Mouse (Mus musculus) gastrocnemius, adult 2 months (tissue): ENCODE results near the gene Zfp661. TPM values are rescaled to one million over a fixed set of nuclear protein-coding genes. Genes with fewer than 3 reads are reported as not detected.
A peak's percentile ranks its signal among the peaks of the same experiment; 100 is the strongest.

ENCODE experiments used
- DNase-seq: peaks from one replicate; pipeline ENCODE4 v3.0.0; 2022
- H3K27ac ChIP-seq: fragments of 200-600 bp; 2 replicates; pipeline ENCODE4 v1.8.1; 2022; ENCODE audit warnings: mild to moderate bottlenecking
- H3K4me3 ChIP-seq: fragments of 200-600 bp; 2 replicates; pipeline ENCODE4 v1.8.1; 2022; ENCODE audit warnings: mild to moderate bottlenecking, moderate library complexity
- CTCF ChIP-seq: fragments of 200-600 bp; IDR thresholded peaks from 2 replicates; pipeline ENCODE4 v1.8.1; 2022; ENCODE audit warnings: antibody characterized with exemption, mild to moderate bottlenecking, moderate library complexity
- intact Hi-C: fragments of 180-260 bp; cut with DNase I; formaldehyde crosslinking; loops from one replicate; pipeline ENCODE4 v1.15.1; 2025
- long read RNA-seq, 2 experiments: library from polyadenylated mRNA; stranded (forward); transcript quantifications; one replicate each; pipeline ENCODE4 v2.0.0; 2021
- total RNA-seq, 2 experiments: library from RNA; stranded (reverse); gene quantifications; 2 replicates each; pipeline ENCODE4 v1.2.3; 2021

The Zfp661 gene
- 1 to 10 TPM; 2.4 to 2.6 TPM for total RNA-seq
- long read RNA-seq, experiment 1, partial matches to known transcripts: 1 of 4 reads
- long read RNA-seq, experiment 1, other reads (novel, unspliced or antisense): 1 of 4 reads
- long read RNA-seq, experiment 2, partial matches to known transcripts: 0 of 4 reads
- long read RNA-seq, experiment 2, other reads (novel, unspliced or antisense): 2 of 4 reads

DNA sequence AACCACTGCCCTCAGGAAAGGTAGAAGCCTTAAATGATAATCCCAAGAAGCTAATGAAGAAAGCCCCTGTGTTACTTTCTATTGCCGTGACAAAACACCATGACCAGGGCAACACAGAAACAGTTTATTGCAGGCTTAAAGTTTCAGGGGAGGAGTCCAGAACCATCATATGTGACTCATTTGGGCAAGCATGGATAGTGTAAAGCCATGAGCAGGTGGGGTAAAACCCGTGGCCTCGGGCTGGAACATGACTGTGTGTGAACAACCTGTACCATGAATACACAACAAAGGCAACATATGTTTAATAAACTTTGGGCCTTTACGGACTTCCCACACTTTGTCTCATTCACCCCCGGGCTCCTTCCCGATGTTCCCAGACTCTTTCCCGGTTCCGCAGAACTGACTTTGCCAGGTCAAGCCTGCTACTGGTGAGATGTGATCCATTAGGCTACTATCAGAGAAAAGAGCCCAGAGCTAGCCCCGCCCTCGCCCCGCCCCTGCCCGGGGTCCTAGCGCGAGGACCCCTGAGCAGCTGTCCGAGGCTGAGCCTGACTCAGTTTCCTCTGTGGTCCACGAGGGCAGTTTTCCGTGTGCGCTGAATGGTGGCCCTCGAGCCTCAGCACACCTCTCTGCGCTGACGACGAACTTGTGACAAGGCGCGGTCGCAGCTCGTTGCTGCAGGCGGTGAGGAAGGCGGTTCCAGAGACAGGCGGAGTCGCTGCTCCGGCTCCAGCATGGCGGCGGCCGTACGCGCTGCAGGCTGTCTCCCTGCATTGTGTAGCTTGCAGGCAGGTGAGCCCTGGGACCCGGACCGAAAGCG lies at the start of gene Zfp661, which contains the start of gene Mrps5:
TSS of gene Zfp661 (minus strand) at position 401 of the 820 bp plus-strand sequence.
TSS of gene Mrps5 (plus strand) at position 529 of the 820 bp plus-strand sequence.
- H3K27ac ChIP-seq: peak within 1 kb of the TSS; percentile 95
- intact Hi-C loops: no loop called here
- DNase-seq: peak; percentile 89
- H3K4me3 ChIP-seq: peak within 1 kb of the TSS; percentile 99
- TF ChIP-seq CTCF: no peak

DNA sequence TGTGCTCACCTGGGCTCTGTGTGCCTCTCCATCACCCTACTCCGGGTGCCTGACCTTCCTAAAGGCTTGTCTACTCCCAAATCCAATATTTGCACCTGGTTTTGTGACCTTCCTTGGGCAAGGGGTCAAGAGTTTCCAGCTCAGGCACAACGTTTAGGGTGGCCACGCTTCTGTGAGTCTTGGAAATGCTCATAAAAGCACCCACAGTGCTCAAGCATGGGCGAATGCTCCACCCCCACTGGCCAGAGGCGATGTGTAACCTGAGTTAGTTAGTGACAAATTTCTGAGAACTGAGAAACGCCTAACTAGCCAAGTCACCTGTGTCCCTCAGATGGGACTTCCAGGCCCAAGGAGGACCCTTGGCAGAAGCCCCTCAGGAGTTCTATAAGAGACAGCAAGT lies 48.7 kb upstream of the Zfp661 start:
- no peak for DNase-seq
- intact Hi-C loops: no loop called here
- Histone ChIP-seq H3K27ac (no peak overlapping the region), H3K4me3 (no peak overlapping the region)
- no peak for TF ChIP-seq CTCF

- intact Hi-C loops: no loop called here
- TF ChIP-seq CTCF: no peak
- DNase-seq: no peak
- Histone ChIP-seq H3K27ac (no peak overlapping the region), H3K4me3 (no peak overlapping the region)
These were observed 45.7 kb upstream of the Zfp661 start for GRCm38 (mm10) chr2:127632601-127633000.

GRCm38 (mm10) chr2:127627990-127628570 lies 41.2 kb upstream of the Zfp661 start:
- no peak for TF ChIP-seq CTCF
- intact Hi-C loops: no loop called here
- no peak for DNase-seq
- H3K4me3 ChIP-seq: no peak overlapping the region
- no peak overlapping the region for H3K27ac ChIP-seq

DNA sequence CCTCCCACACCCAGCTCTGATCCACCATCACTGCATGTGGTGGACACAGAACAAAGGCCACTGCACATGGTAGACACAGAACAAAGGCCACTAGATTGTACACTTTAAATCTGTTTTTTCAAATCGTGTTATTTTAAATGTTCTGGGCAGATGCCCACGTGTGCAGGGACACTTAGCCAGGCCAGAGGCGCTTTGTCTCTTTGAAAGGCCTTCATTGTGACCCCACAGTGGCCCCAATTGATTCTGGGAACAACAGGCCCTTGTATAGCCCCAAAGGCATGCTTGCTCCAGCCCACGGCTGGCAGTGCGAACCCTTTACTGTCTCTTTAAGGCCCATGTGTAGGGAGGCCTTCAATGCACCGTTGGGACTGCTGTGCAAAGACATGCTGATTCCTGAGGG lies 40.5 kb upstream of the Zfp661 start:
- intact Hi-C loops: no loop called here
- Histone ChIP-seq H3K27ac (no peak overlapping the region), H3K4me3 (no peak overlapping the region)
- DNase-seq: no peak
- TF ChIP-seq CTCF: no peak

GRCm38 (mm10) chr2:127625659-127626058 lies 38.8 kb upstream of the Zfp661 start:
- no peak for TF ChIP-seq CTCF
- no peak for DNase-seq
- intact Hi-C loops: no loop called here
- Histone ChIP-seq H3K4me3 (no peak overlapping the region), H3K27ac (no peak overlapping the region)

- Histone ChIP-seq H3K27ac (no peak overlapping the region), H3K4me3 (no peak overlapping the region)
- DNase-seq: no peak
- TF ChIP-seq CTCF: no peak
- intact Hi-C loops: no loop called here
These were observed 37.9 kb upstream of the Zfp661 start for GRCm38 (mm10) chr2:127624786-127625185.

GRCm38 (mm10) chr2:127622065-127622464 lies 35.2 kb upstream of the Zfp661 start:
- no peak for TF ChIP-seq CTCF
- Histone ChIP-seq H3K4me3 (no peak overlapping the region), H3K27ac (no peak overlapping the region)
- intact Hi-C loops: no loop called here
- DNase-seq: no peak

- H3K27ac ChIP-seq: no peak overlapping the region
- no peak overlapping the region for H3K4me3 ChIP-seq
- TF ChIP-seq CTCF: no peak
- intact Hi-C loops: no loop called here
- no peak for DNase-seq
These were observed 32.4 kb upstream of the Zfp661 start for GRCm38 (mm10) chr2:127619311-127619710.

DNA sequence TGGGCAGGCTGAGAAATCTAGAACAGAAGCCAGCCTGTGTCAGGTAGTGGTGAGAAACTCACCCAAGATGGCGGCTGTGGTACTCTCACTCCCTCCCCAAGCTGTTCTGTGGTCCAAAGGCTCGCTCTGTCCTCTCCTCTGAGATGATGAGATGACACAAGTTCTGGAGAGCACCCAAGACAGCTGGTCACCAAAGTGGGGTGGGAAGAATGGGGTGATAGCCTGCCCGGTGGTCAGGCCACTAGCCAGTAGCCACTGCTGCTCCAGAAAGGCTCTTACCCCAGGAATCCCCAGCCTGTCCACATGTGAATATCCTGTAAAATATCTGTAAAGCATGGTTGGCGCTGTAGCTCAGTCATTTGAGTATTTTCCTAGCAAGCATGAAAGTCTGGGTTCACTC lies 25.4 kb upstream of the Zfp661 start:
- DNase-seq: no peak
- Histone ChIP-seq H3K4me3 (no peak overlapping the region), H3K27ac (no peak overlapping the region)
- intact Hi-C loops: no loop called here
- TF ChIP-seq CTCF: no peak

GRCm38 (mm10) chr2:127611386-127611785 lies 24.5 kb upstream of the Zfp661 start:
- no peak for DNase-seq
- intact Hi-C loops: no loop called here
- Histone ChIP-seq H3K4me3 (no peak overlapping the region), H3K27ac (no peak overlapping the region)
- no peak for TF ChIP-seq CTCF

- intact Hi-C loops: loop anchor here (2.0 to 5.0 kb wide), 2 partner anchors 58 to 236 kb away; no protein-coding TSS in a partner anchor
- DNase-seq: no peak
- H3K27ac ChIP-seq: no peak overlapping the region
- H3K4me3 ChIP-seq: no peak overlapping the region
- no peak for TF ChIP-seq CTCF
These were observed 22.1 kb upstream of the Zfp661 start for GRCm38 (mm10) chr2:127608986-127609385.

DNA sequence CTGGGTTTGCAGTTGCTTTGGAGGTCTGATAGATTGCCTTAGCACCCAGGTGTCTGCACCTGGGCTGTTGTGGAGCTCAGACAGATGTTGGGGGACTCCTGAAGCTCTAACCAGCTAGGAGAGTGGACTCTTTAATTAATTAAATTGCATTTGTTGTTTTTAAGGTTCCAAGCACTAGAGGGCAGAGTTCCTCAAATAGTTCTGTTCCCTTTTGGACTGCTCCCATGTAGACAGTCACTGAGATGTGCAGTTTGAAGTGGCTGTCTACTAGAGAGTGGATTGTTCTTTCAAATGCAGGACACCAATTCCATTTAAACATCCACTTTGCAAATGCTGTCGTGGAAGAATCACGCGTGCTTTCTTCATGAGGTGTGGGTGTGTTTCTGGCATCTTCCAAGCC lies 21.3 kb upstream of the Zfp661 start:
- peak; percentile 59 for TF ChIP-seq CTCF
- no peak overlapping the region for H3K27ac ChIP-seq
- intact Hi-C loops: loop anchor here (2.0 to 5.0 kb wide), 2 partner anchors 59 to 237 kb away; no protein-coding TSS in a partner anchor

More for the DNA sequence above, 21.3 kb upstream of the Zfp661 start:
- H3K4me3 ChIP-seq: no peak overlapping the region
- no peak for DNase-seq
